Mouse (Mus musculus): Measurements from ENCODE around the gene Mcoln3.
A peak's percentile ranks its signal among the peaks of the same experiment; 100 is the strongest.

Gene Mcoln3

GRCm38 (mm10) chr3:146135417-146135816 lies 18.2 kb downstream of the Mcoln3 start:
- no peak for DNase-seq

GRCm38 (mm10) chr3:146136422-146136821 lies 19.2 kb downstream of the Mcoln3 start:
- no peak for DNase-seq

- DNase-seq, result no peak
Measured at GRCm38 (mm10) chr3:146140276-146140675, 23.0 kb downstream of the Mcoln3 start.

- DNase-seq, result no peak
Measured at GRCm38 (mm10) chr3:146142523-146142922, 25.3 kb downstream of the Mcoln3 start.

- no peak for DNase-seq
Measured at GRCm38 (mm10) chr3:146145501-146145900, 28.3 kb downstream of the Mcoln3 start.

GRCm38 (mm10) chr3:146146131-146146530 lies 28.9 kb downstream of the Mcoln3 start:
- no peak for DNase-seq

GRCm38 (mm10) chr3:146149156-146150057 lies 32.2 kb downstream of the Mcoln3 start, which contains the start of gene Mcoln2:
Mcoln2 (plus strand) TSS chr3:146149833.
- peak; percentile 35 to 46 for DNase-seq

- peak; percentile 65 to 66 for DNase-seq
Measured at GRCm38 (mm10) chr3:146150058-146150400, 32.8 kb downstream of the Mcoln3 start.

- DNase-seq, result peak; percentile 38 to 62
Measured at GRCm38 (mm10) chr3:146150560-146150959, 33.3 kb downstream of the Mcoln3 start.

GRCm38 (mm10) chr3:146151328-146151727 lies 34.1 kb downstream of the Mcoln3 start:
- DNase-seq, result no peak

GRCm38 (mm10) chr3:146151755-146152154 lies 34.5 kb downstream of the Mcoln3 start:
- no peak for DNase-seq

- no peak for DNase-seq
Measured at GRCm38 (mm10) chr3:146152348-146152747, 35.1 kb downstream of the Mcoln3 start.

GRCm38 (mm10) chr3:146152913-146153312 lies 35.7 kb downstream of the Mcoln3 start:
- DNase-seq, result no peak

- DNase-seq, result no peak
Measured at GRCm38 (mm10) chr3:146153862-146154611, 36.8 kb downstream of the Mcoln3 start.

GRCm38 (mm10) chr3:146155628-146156576 lies 38.7 kb downstream of the Mcoln3 start:
- DNase-seq, result peak in 1 of 2 experiments; percentile 31

- no peak for DNase-seq
Measured at GRCm38 (mm10) chr3:146156811-146157210, 39.6 kb downstream of the Mcoln3 start.

GRCm38 (mm10) chr3:146158039-146158438 lies 40.8 kb downstream of the Mcoln3 start:
- no peak for DNase-seq

- DNase-seq, result no peak
Measured at GRCm38 (mm10) chr3:146159360-146159759, 42.1 kb downstream of the Mcoln3 start.

GRCm38 (mm10) chr3:146162197-146162596 lies 44.9 kb downstream of the Mcoln3 start:
- DNase-seq, result no peak

GRCm38 (mm10) chr3:146169356-146169755 lies 52.1 kb downstream of the Mcoln3 start:
- no peak for DNase-seq

- no peak for DNase-seq
Measured at GRCm38 (mm10) chr3:146173030-146173429, 55.8 kb downstream of the Mcoln3 start.

GRCm38 (mm10) chr3:146174215-146174614 lies 57.0 kb downstream of the Mcoln3 start:
- DNase-seq, result no peak

GRCm38 (mm10) chr3:146177295-146177694 lies 60.0 kb downstream of the Mcoln3 start:
- no peak for DNase-seq

Data from thymus, postnatal 36 days (tissue).